Mouse (Mus musculus): ENCODE results near the gene Gtpbp4.
"Not testable (repeated sequence)": the region's sequence is repeated elsewhere in the genome, so short reads cannot be mapped to it uniquely, and the experiment has no call there.

Gtpbp4 gene

GRCm38 (mm10) chr13:8972369-8972768 lies 23.5 kb downstream of the Gtpbp4 start:
- DNase-seq (ENCODE audit: inconsistent ontology term): no peak

GRCm38 (mm10) chr13:8967742-8968141 lies 28.1 kb downstream of the Gtpbp4 start:
- no peak for DNase-seq (ENCODE audit: inconsistent ontology term)

- DNase-seq (ENCODE audit: inconsistent ontology term): no peak
These were observed 30.7 kb downstream of the Gtpbp4 start for GRCm38 (mm10) chr13:8965224-8965623.

GRCm38 (mm10) chr13:8962266-8962665 lies 33.6 kb downstream of the Gtpbp4 start:
- peak; percentile 6 for DNase-seq (ENCODE audit: inconsistent ontology term)

- peak; percentile 13 for DNase-seq (ENCODE audit: inconsistent ontology term)
These were observed 34.6 kb downstream of the Gtpbp4 start for GRCm38 (mm10) chr13:8961128-8961888.

GRCm38 (mm10) chr13:8959554-8959953 lies 36.3 kb downstream of the Gtpbp4 start:
- not testable (repeated sequence) for DNase-seq (ENCODE audit: inconsistent ontology term)

- DNase-seq (ENCODE audit: inconsistent ontology term): not testable (repeated sequence)
These were observed 36.8 kb downstream of the Gtpbp4 start for GRCm38 (mm10) chr13:8959058-8959457.

GRCm38 (mm10) chr13:8956873-8957272 lies 39.0 kb downstream of the Gtpbp4 start:
- not testable (repeated sequence) for DNase-seq (ENCODE audit: inconsistent ontology term)

GRCm38 (mm10) chr13:8955127-8955526 lies 40.8 kb downstream of the Gtpbp4 start:
- not testable (repeated sequence) for DNase-seq (ENCODE audit: inconsistent ontology term)

- not testable (repeated sequence) for DNase-seq (ENCODE audit: inconsistent ontology term)
These were observed 43.3 kb downstream of the Gtpbp4 start, which contains the start of gene Idi2 for GRCm38 (mm10) chr13:8952563-8952962. TSS of gene Idi2 (plus strand) at chr13:8952863.

GRCm38 (mm10) chr13:8948131-8948530 lies 47.8 kb downstream of the Gtpbp4 start, which contains the start of gene Gm9745:
TSS of gene Gm9745 (minus strand) at chr13:8948231.
- DNase-seq (ENCODE audit: inconsistent ontology term): not testable (repeated sequence)

- not testable (repeated sequence) for DNase-seq (ENCODE audit: inconsistent ontology term)
These were observed 52.1 kb downstream of the Gtpbp4 start for GRCm38 (mm10) chr13:8943828-8944227.

- DNase-seq (ENCODE audit: inconsistent ontology term): not testable (repeated sequence)
These were observed 54.2 kb downstream of the Gtpbp4 start for GRCm38 (mm10) chr13:8941701-8942100.

- not testable (repeated sequence) for DNase-seq (ENCODE audit: inconsistent ontology term)
These were observed 54.8 kb downstream of the Gtpbp4 start for GRCm38 (mm10) chr13:8941110-8941509.

- DNase-seq (ENCODE audit: inconsistent ontology term): not testable (repeated sequence)
These were observed 58.2 kb downstream of the Gtpbp4 start for GRCm38 (mm10) chr13:8937611-8938140.

GRCm38 (mm10) chr13:8933499-8933898 lies 62.4 kb downstream of the Gtpbp4 start:
- no peak for DNase-seq (ENCODE audit: inconsistent ontology term)
